Mouse (Mus musculus) lung, embryonic 14.5 days (tissue): ENCODE results near the gene Adcyap1r1. TPM values are rescaled to one million over a fixed set of nuclear protein-coding genes. Genes with fewer than 3 reads are reported as not detected.
A peak's percentile ranks its signal among the peaks of the same experiment; 100 is the strongest.

Source experiments
- ATAC-seq: fragments of 200-750 bp; cut with Nextera tagmentation; 2 replicates; pipeline ENCODE4 v1.8.0; 2017; ENCODE audit warnings: mild to moderate bottlenecking, moderate TSS enrichment, moderate library complexity; ENCODE audit not compliant: insufficient read depth
- DNase-seq: peaks from one replicate; pipeline ENCODE4 v3.0.0-alpha.2; 2015
- H3K27ac ChIP-seq: fragments of 300-500 bp; sonication (generic); 2 replicates; pipeline ENCODE4 v1.5.1; 2014; ENCODE audit warnings: low read depth, mild to moderate bottlenecking, moderate library complexity
- H3K27me3 ChIP-seq: fragments of 300-500 bp; sonication (generic); 2 replicates; pipeline ENCODE4 v1.6.1; 2014; ENCODE audit warnings: low read length, control low read depth; ENCODE audit not compliant: insufficient read depth
- H3K36me3 ChIP-seq: fragments of 300-500 bp; sonication (generic); 2 replicates; pipeline ENCODE4 v1.6.1; 2014; ENCODE audit warnings: control low read depth; ENCODE audit not compliant: insufficient read depth
- H3K4me1 ChIP-seq: fragments of 300-500 bp; sonication (generic); 2 replicates; pipeline ENCODE4 v1.6.1; 2014; ENCODE audit warnings: antibody characterized with exemption, control low read depth; ENCODE audit not compliant: insufficient read depth
- H3K4me2 ChIP-seq: fragments of 300-500 bp; sonication (generic); 2 replicates; pipeline ENCODE4 v1.6.1; 2014; ENCODE audit warnings: mild to moderate bottlenecking
- H3K4me3 ChIP-seq: fragments of 300-500 bp; sonication (generic); 2 replicates; pipeline ENCODE4 v1.5.1; 2014; ENCODE audit warnings: low read depth, low read length
- H3K9ac ChIP-seq: fragments of 300-500 bp; sonication (generic); 2 replicates; pipeline ENCODE4 v1.6.1; 2014
- H3K9me3 ChIP-seq: fragments of 300-500 bp; sonication (generic); 2 replicates; pipeline ENCODE4 v1.6.1; 2016; ENCODE audit warnings: low read depth, low read length, control low read depth
- CTCF ChIP-seq: IDR thresholded peaks from 2 replicates; pipeline ENCODE4 v1.5.1; 2016; ENCODE audit warnings: antibody characterized with exemption, low read depth
- WGBS: fragments of 180-500 bp; shearing (Covaris S2); extraction: QIAGEN DNeasy Blood & Tissue Kit; methylation state at CpG from one replicate; pipeline ENCODE4 v1.1.7; 2014; 5-methylcytosine and 5-hydroxymethylcytosine counted together
- microRNA-seq: library from miRNA; unstranded; fragments of <30 nt; microRNA quantifications from one replicate; pipeline ENCODE4, GENCODE M21; 2016; ENCODE audit warnings: borderline number of aligned reads
- polyA plus RNA-seq: library from polyadenylated mRNA; unstranded; fragments of >200 nt; fragmentation: Nextera tagmentation; extraction: Ambion mirVana; gene quantifications from 2 replicates; pipeline ENCODE4 v1.2.1, GENCODE M21; 2014

The Adcyap1r1 gene
- polyA plus RNA-seq, 1 experiment from 2014 or later: 0.61 TPM

- DNase-seq (no peak), ATAC-seq (no peak)
- Histone ChIP-seq H3K4me1 (no peaks in the 10 kb centered on the region), H3K4me3 (no peak overlapping the region), H3K27ac (no peak overlapping the region), H3K9me3 (no peaks in the 10 kb centered on the region), H3K9ac (no peak overlapping the region), H3K36me3 (no peaks in the 10 kb centered on the region), H3K4me2 (no peak overlapping the region), H3K27me3 (no peaks in the 10 kb centered on the region)
- no peak for TF ChIP-seq CTCF
- WGBS: 84% methylated on average over 4 of the region's 4 CpGs
These were observed 91.6 kb downstream of the Adcyap1r1 start for GRCm38 (mm10) chr6:55543345-55543744.

DNA sequence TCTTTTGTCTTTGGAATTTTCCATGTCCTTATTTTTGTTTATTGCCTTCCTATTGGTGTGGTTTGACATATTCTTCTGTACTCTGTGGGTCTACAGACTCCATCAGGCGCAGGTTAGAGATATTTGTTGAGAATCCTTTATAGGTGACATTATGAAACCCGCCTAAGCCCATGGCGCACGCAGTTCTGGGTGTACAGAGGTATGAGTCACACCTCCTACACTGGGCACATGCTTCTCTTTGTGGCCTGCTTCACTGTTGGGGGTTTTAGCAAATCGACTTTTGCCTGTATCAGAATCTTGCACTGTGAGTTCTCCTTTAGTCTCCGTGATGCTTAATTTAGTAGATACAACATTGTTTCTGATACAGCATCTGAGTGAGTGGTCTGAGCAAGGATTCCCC lies 97.4 kb downstream of the Adcyap1r1 start:
- no peak overlapping the region for H3K27ac ChIP-seq
- 86% methylated on average over 6 of the region's 6 CpGs for WGBS
- no peaks in the 10 kb centered on the region for H3K27me3 ChIP-seq
- TF ChIP-seq CTCF: no peak
- H3K9ac ChIP-seq: no peak overlapping the region
- no peaks in the 10 kb centered on the region for H3K9me3 ChIP-seq
- H3K36me3 ChIP-seq: no peaks in the 10 kb centered on the region
- no peak for ATAC-seq
- H3K4me3 ChIP-seq: no peak overlapping the region
- H3K4me2 ChIP-seq: no peak overlapping the region
- no peaks in the 10 kb centered on the region for H3K4me1 ChIP-seq
- no peak for DNase-seq

DNA sequence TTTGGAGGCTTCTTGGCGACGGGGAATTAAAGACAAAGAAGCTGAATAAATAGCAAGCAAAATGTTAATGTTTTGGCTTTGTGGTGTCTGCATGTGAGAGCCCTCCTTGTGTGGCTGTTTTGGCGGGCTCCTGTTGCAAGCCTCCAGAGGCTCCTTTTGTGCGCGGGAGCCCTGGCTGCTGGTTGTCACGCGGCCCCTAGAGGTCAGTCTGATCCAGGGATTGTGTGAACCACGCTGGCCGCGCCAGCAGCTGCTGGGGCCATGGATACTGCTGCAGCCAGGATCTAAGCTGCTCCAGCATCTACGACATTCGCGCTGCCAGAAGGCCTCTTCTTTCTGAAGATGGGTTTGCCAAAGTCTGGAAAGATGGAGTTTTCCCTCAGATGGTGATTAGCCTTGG lies 99.1 kb downstream of the Adcyap1r1 start:
- no peak overlapping the region for H3K9ac ChIP-seq
- H3K27me3 ChIP-seq: no peaks in the 10 kb centered on the region
- no peak overlapping the region for H3K27ac ChIP-seq
- no peaks in the 10 kb centered on the region for H3K4me1 ChIP-seq
- DNase-seq: peak; percentile 59
- H3K4me3 ChIP-seq: no peak overlapping the region
- H3K9me3 ChIP-seq: no peaks in the 10 kb centered on the region
- 41% methylated on average over 13 of the region's 13 CpGs for WGBS
- no peaks in the 10 kb centered on the region for H3K36me3 ChIP-seq
- no peak overlapping the region for H3K4me2 ChIP-seq
- ATAC-seq: 0 out of 2 replicates have a peak, but pooled peaks have one; percentile 47
- TF ChIP-seq CTCF: peak; percentile 52; the same call in 1 of the 2 replicates

Small RNAs within 50 kb of the gene (microRNA-seq; reads per million reads assigned to microRNA genes)
- gene Gm44352: not detected

Other genes with a start within 250 kb of the Adcyap1r1 start
- gene Mindy4, start 248.6 kb upstream of the Adcyap1r1 start, polyA plus RNA-seq: 17.7 and 18.8 TPM in 2 replicates
- gene Aqp1, start 115.5 kb upstream of the Adcyap1r1 start, polyA plus RNA-seq: 4.0 and 4.4 TPM in 2 replicates
- not detected in 2 replicates for gene Ghrhr, start 75.7 kb upstream of the Adcyap1r1 start, polyA plus RNA-seq
- not detected in 2 replicates for gene Neurod6, start 229.3 kb downstream of the Adcyap1r1 start, polyA plus RNA-seq